ENCODE assay signal across 22 mouse cellular contexts in the genomic region with DNA sequence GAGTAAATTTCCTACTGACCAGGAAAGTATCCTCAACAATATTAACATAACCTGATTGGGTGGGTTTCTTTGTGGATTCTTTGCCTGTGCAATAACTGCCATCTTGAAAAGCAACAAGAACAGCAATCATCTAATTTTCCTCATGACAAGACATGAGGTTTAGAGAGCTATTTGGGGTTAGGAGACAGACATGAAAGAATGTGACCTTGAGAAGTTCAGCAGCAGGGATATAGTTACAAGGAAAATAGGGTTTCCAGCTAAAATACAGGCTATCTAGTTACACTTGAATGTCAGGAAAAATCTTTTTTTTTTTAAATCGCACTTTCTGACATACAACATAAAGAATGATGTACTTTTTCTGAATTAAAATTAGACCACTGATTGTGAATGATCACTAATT.
A peak's percentile ranks its signal among the peaks of the same experiment; 100 is the strongest.
DNase-seq lines count a peak whose midpoint lies in the region; ATAC-seq and TF ChIP-seq lines count a peak whose summit lies in the region.
"Had no signal": no experiment of that assay in that cellular context is flagged by ENCODE, and none has a peak within 500 bp of the region (broad histone marks: within the 10 kb centered on the region; RNA-seq: fewer than 3 reads in every experiment).

No protein-coding gene starts in this region.

- H3K27ac ChIP-seq in embryonic facial prominence, embryonic 11.5 days (replicated peaks; ENCODE audit: low read depth, low read length) = no peak overlapping the region
- no peak overlapping the region for H3K27ac ChIP-seq in cerebellum, adult 2 months (ENCODE audit: insufficient read depth, low read length)
- H3K27ac ChIP-seq in intestine, embryonic 15.5 days = no peak overlapping the region
- H3K27ac ChIP-seq: forebrain, embryonic 12.5 days; heart, adult 2 months; heart, embryonic 15.5 days; hindbrain, embryonic 13.5 days; hindbrain, postnatal 0 days had no signal

- no peaks in the 10 kb centered on the region for H3K4me1 ChIP-seq in embryonic facial prominence, embryonic 11.5 days (ENCODE audit: control insufficient read depth, insufficient read depth, low read length)
- H3K4me1 ChIP-seq in cerebellum, adult 2 months (ENCODE audit: control insufficient read depth, insufficient read depth, low read length) = no peaks in the 10 kb centered on the region
- H3K4me1 ChIP-seq in intestine, embryonic 15.5 days (replicated peaks) = no peaks in the 10 kb centered on the region
- H3K4me1 ChIP-seq: forebrain, embryonic 12.5 days; heart, embryonic 15.5 days; hindbrain, embryonic 13.5 days had no signal

- H3K9me3 ChIP-seq in embryonic facial prominence, embryonic 11.5 days (replicated peaks; ENCODE audit: control insufficient read depth, low read length) = no peaks in the 10 kb centered on the region
- no peaks in the 10 kb centered on the region for H3K9me3 ChIP-seq in intestine, embryonic 15.5 days
- H3K9me3 ChIP-seq: forebrain, embryonic 12.5 days; heart, embryonic 15.5 days; hindbrain, embryonic 13.5 days had no signal

- TF ChIP-seq POLR2A in cerebellum, adult 2 months (IDR thresholded peaks at IDR 0.05; ENCODE audit: borderline replicate concordance, insufficient read depth, low read length) = no peak

- DNase-seq in embryo, embryonic 10 days (ENCODE audit: low spot score) = peak; percentile 9
- DNase-seq in embryo, embryonic 9.5 days (ENCODE audit: extremely low spot score) = no peak
- DNase-seq in NIH3T3 (ENCODE audit: low read depth) = peak; percentile 24
- DNase-seq in embryonic facial prominence, embryonic 11.5 days (ENCODE audit: low spot score) = peak; percentile 56
- no peak for DNase-seq in lung, postnatal 4 days
- DNase-seq in cerebellum, adult 2 months = no peak
- DNase-seq: adrenal gland, adult 8-10 months; adrenal gland, postnatal 36 days; cerebellum, adult 11 months; cerebellum, adult 9-11 months; cerebellum, postnatal 36 days; gastrocnemius, postnatal 14 days; heart, adult 2 months; heart, postnatal 14 days; kidney, adult 18-20 months had no signal

- no peaks in the 10 kb centered on the region for H3K27me3 ChIP-seq in embryonic facial prominence, embryonic 11.5 days (ENCODE audit: control insufficient read depth, insufficient read depth, low read length)
- no peaks in the 10 kb centered on the region for H3K27me3 ChIP-seq in cerebellum, adult 2 months (ENCODE audit: control insufficient read depth, insufficient read depth, low read length)
- no peaks in the 10 kb centered on the region for H3K27me3 ChIP-seq in intestine, embryonic 15.5 days (replicated peaks)
- H3K27me3 ChIP-seq: forebrain, embryonic 12.5 days; heart, embryonic 15.5 days; hindbrain, embryonic 13.5 days had no signal

- H3K4me2 ChIP-seq in embryonic facial prominence, embryonic 11.5 days (ENCODE audit: low read depth, low read length) = no peak overlapping the region
- no peak overlapping the region for H3K4me2 ChIP-seq in intestine, embryonic 15.5 days (replicated peaks)
- H3K4me2 ChIP-seq: forebrain, embryonic 12.5 days; heart, embryonic 11.5 days; heart, embryonic 15.5 days; hindbrain, embryonic 13.5 days had no signal

- H3K36me3 ChIP-seq in embryonic facial prominence, embryonic 11.5 days (replicated peaks; ENCODE audit: control insufficient read depth, insufficient read depth, low read depth, low read length) = no peaks in the 10 kb centered on the region
- H3K36me3 ChIP-seq in intestine, embryonic 15.5 days = no peaks in the 10 kb centered on the region
- H3K36me3 ChIP-seq: forebrain, embryonic 12.5 days; heart, embryonic 15.5 days; hindbrain, embryonic 13.5 days had no signal

- no peak overlapping the region for H3K4me3 ChIP-seq in embryonic facial prominence, embryonic 11.5 days (ENCODE audit: low read depth, low read length)
- no peak overlapping the region for H3K4me3 ChIP-seq in cerebellum, adult 2 months (replicated peaks; ENCODE audit: insufficient read depth, low read depth, low read length)
- no peak overlapping the region for H3K4me3 ChIP-seq in intestine, embryonic 15.5 days (replicated peaks)
- H3K4me3 ChIP-seq: forebrain, embryonic 12.5 days; heart, adult 2 months; heart, embryonic 15.5 days; hindbrain, embryonic 13.5 days had no signal

- ATAC-seq in embryonic facial prominence, embryonic 11.5 days (replicated peaks; ENCODE audit: insufficient number of reproducible peaks, low FRiP score, low TSS enrichment, low read depth) = no peak
- no peak for ATAC-seq in intestine, embryonic 15.5 days
- ATAC-seq: forebrain, embryonic 16.5 days; hindbrain, postnatal 0 days had no signal

- no peak overlapping the region for H3K9ac ChIP-seq in embryonic facial prominence, embryonic 11.5 days (replicated peaks; ENCODE audit: low read length)
- no peak overlapping the region for H3K9ac ChIP-seq in intestine, embryonic 15.5 days
- H3K9ac ChIP-seq: forebrain, embryonic 12.5 days; heart, embryonic 15.5 days; hindbrain, embryonic 13.5 days had no signal

- no peak for TF ChIP-seq CTCF in cerebellum, adult 2 months (IDR thresholded peaks at IDR 0.05; ENCODE audit: borderline replicate concordance, insufficient read depth, low read depth, low read length)

- 24% methylated on average over 1 of the region's 1 CpGs for WGBS in embryonic facial prominence, embryonic 11.5 days
- WGBS in cerebellum, adult 2 months = 92% methylated on average over 1 of the region's 1 CpGs
- 87% methylated on average over 1 of the region's 1 CpGs for WGBS in intestine, embryonic 15.5 days

Comparison
In these comparisons a context has a peak if more than half of its experiments do, and no peak if none do; other contexts are left out.
1. DNase-seq: peak in embryo, embryonic 10 days (single experiment), NIH3T3 (single experiment) and embryonic facial prominence, embryonic 11.5 days (single experiment); none in embryo, embryonic 9.5 days (single experiment), lung, postnatal 4 days (0 of 2) and cerebellum, adult 2 months (0 of 2).